Mouse (Mus musculus): ENCODE measurements at regions not wholly inside any gene's neighbourhood (a gene's known extent, or its start where the extent isn't known, plus 50 kb on each side); places are given as distances from the start of the nearest gene placed in this dataset.

- Histone ChIP-seq H3K27ac (ENCODE audit: low read depth, low read length) (no peak overlapping the region), H3K27me3 (replicated peaks; ENCODE audit: control insufficient read depth, insufficient read depth, low read length) (no peaks in the 10 kb centered on the region), H3K9me3 (replicated peaks; ENCODE audit: control insufficient read depth, low read length) (no peaks in the 10 kb centered on the region), H3K36me3 (ENCODE audit: control insufficient read depth, insufficient read depth, low read length) (no peaks in the 10 kb centered on the region), H3K9ac (ENCODE audit: low read length) (no peak overlapping the region), H3K4me1 (ENCODE audit: control insufficient read depth, insufficient read depth, low read length) (no peaks in the 10 kb centered on the region), H3K4me3 (ENCODE audit: low read depth, low read length) (no peak overlapping the region), H3K4me2 (ENCODE audit: low read length) (no peak overlapping the region)
- WGBS: 89% methylated on average over 1 of the region's 1 CpGs
- DNase-seq (ENCODE audit: low spot score): no peak
- ATAC-seq: no peak
These were observed 221.5 kb downstream of the Epha7 start for GRCm38 (mm10) chr4:29034406-29034805.

GRCm38 (mm10) chr4:29039993-29040392, 227.1 kb downstream of the Epha7 start:
- Histone ChIP-seq H3K27me3 (replicated peaks; ENCODE audit: control insufficient read depth, insufficient read depth, low read length) (no peaks in the 10 kb centered on the region), H3K9me3 (replicated peaks; ENCODE audit: control insufficient read depth, low read length) (no peaks in the 10 kb centered on the region), H3K4me1 (ENCODE audit: control insufficient read depth, insufficient read depth, low read length) (no peaks in the 10 kb centered on the region), H3K4me2 (ENCODE audit: low read length) (no peak overlapping the region), H3K4me3 (ENCODE audit: low read depth, low read length) (no peak overlapping the region), H3K9ac (ENCODE audit: low read length) (no peak overlapping the region), H3K36me3 (ENCODE audit: control insufficient read depth, insufficient read depth, low read length) (no peaks in the 10 kb centered on the region), H3K27ac (ENCODE audit: low read depth, low read length) (no peak overlapping the region)
- DNase-seq (ENCODE audit: low spot score) (peak; percentile 0), ATAC-seq (no peak)
- WGBS: 52% methylated on average over 1 of the region's 1 CpGs

- Histone ChIP-seq H3K27ac (ENCODE audit: low read depth, low read length) (no peak overlapping the region), H3K9me3 (replicated peaks; ENCODE audit: control insufficient read depth, low read length) (no peaks in the 10 kb centered on the region), H3K4me1 (ENCODE audit: control insufficient read depth, insufficient read depth, low read length) (peaks cover 5% of the 10 kb centered on the region; the same call in 1 of the 2 replicates), H3K4me2 (ENCODE audit: low read length) (no peak overlapping the region), H3K9ac (ENCODE audit: low read length) (no peak overlapping the region), H3K36me3 (ENCODE audit: control insufficient read depth, insufficient read depth, low read length) (no peaks in the 10 kb centered on the region), H3K27me3 (replicated peaks; ENCODE audit: control insufficient read depth, insufficient read depth, low read length) (no peaks in the 10 kb centered on the region), H3K4me3 (ENCODE audit: low read depth, low read length) (no peak overlapping the region)
- DNase-seq (ENCODE audit: low spot score) (peak; percentile 14), ATAC-seq (peak; percentile 54)
- 22% methylated on average over 12 of the region's 12 CpGs for WGBS
These were observed 256.0 kb downstream of the Epha7 start for GRCm38 (mm10) chr4:29068678-29069621.

- DNase-seq (ENCODE audit: low spot score) (no peak), ATAC-seq (no peak)
- Histone ChIP-seq H3K27me3 (replicated peaks; ENCODE audit: control insufficient read depth, insufficient read depth, low read length) (no peaks in the 10 kb centered on the region), H3K4me3 (ENCODE audit: low read depth, low read length) (no peak overlapping the region), H3K36me3 (ENCODE audit: control insufficient read depth, insufficient read depth, low read length) (no peaks in the 10 kb centered on the region), H3K9me3 (replicated peaks; ENCODE audit: control insufficient read depth, low read length) (no peaks in the 10 kb centered on the region), H3K9ac (ENCODE audit: low read length) (no peak overlapping the region), H3K4me2 (ENCODE audit: low read length) (no peak overlapping the region), H3K4me1 (ENCODE audit: control insufficient read depth, insufficient read depth, low read length) (no peaks in the 10 kb centered on the region), H3K27ac (ENCODE audit: low read depth, low read length) (no peak overlapping the region)
These were observed 261.3 kb downstream of the Epha7 start for GRCm38 (mm10) chr4:29074204-29074603.

- DNase-seq (ENCODE audit: low spot score) (peak; percentile 10), ATAC-seq (no peak)
- no peak overlapping the region for H3K4me3 ChIP-seq (ENCODE audit: low read depth, low read length)
- H3K36me3 ChIP-seq (ENCODE audit: control insufficient read depth, insufficient read depth, low read length): no peaks in the 10 kb centered on the region
- H3K9me3 ChIP-seq (replicated peaks; ENCODE audit: control insufficient read depth, low read length): no peaks in the 10 kb centered on the region
- H3K9ac ChIP-seq (ENCODE audit: low read length): no peak overlapping the region
- WGBS: 72% methylated on average over 3 of the region's 3 CpGs
- no peaks in the 10 kb centered on the region for H3K27me3 ChIP-seq (replicated peaks; ENCODE audit: control insufficient read depth, insufficient read depth, low read length)
- no peak overlapping the region for H3K27ac ChIP-seq (ENCODE audit: low read depth, low read length)
- H3K4me2 ChIP-seq (ENCODE audit: low read length): no peak overlapping the region
- no peaks in the 10 kb centered on the region for H3K4me1 ChIP-seq (ENCODE audit: control insufficient read depth, insufficient read depth, low read length)
These were observed 261.9 kb downstream of the Epha7 start for GRCm38 (mm10) chr4:29074851-29075250.

GRCm38 (mm10) chr4:29076683-29077082, 263.8 kb downstream of the Epha7 start:
- Histone ChIP-seq H3K4me3 (ENCODE audit: low read depth, low read length) (no peak overlapping the region), H3K27ac (ENCODE audit: low read depth, low read length) (no peak overlapping the region), H3K9ac (ENCODE audit: low read length) (no peak overlapping the region), H3K4me2 (ENCODE audit: low read length) (no peak overlapping the region), H3K9me3 (replicated peaks; ENCODE audit: control insufficient read depth, low read length) (no peaks in the 10 kb centered on the region), H3K27me3 (replicated peaks; ENCODE audit: control insufficient read depth, insufficient read depth, low read length) (no peaks in the 10 kb centered on the region), H3K4me1 (ENCODE audit: control insufficient read depth, insufficient read depth, low read length) (no peaks in the 10 kb centered on the region), H3K36me3 (ENCODE audit: control insufficient read depth, insufficient read depth, low read length) (no peaks in the 10 kb centered on the region)
- DNase-seq (ENCODE audit: low spot score): no peak
- WGBS: 91% methylated on average over 3 of the region's 3 CpGs
- ATAC-seq: no peak

GRCm38 (mm10) chr4:29078391-29078790, 265.5 kb downstream of the Epha7 start:
- Histone ChIP-seq H3K27ac (ENCODE audit: low read depth, low read length) (no peak overlapping the region), H3K9ac (ENCODE audit: low read length) (no peak overlapping the region), H3K27me3 (replicated peaks; ENCODE audit: control insufficient read depth, insufficient read depth, low read length) (no peaks in the 10 kb centered on the region), H3K9me3 (replicated peaks; ENCODE audit: control insufficient read depth, low read length) (no peaks in the 10 kb centered on the region), H3K4me3 (ENCODE audit: low read depth, low read length) (no peak overlapping the region), H3K4me1 (ENCODE audit: control insufficient read depth, insufficient read depth, low read length) (no peaks in the 10 kb centered on the region), H3K4me2 (ENCODE audit: low read length) (no peak overlapping the region), H3K36me3 (ENCODE audit: control insufficient read depth, insufficient read depth, low read length) (no peaks in the 10 kb centered on the region)
- ATAC-seq (no peak), DNase-seq (ENCODE audit: low spot score) (no peak)
- WGBS: 98% methylated on average over 3 of the region's 3 CpGs

GRCm38 (mm10) chr4:29083545-29084290, 270.8 kb downstream of the Epha7 start:
- H3K4me2 ChIP-seq (ENCODE audit: low read length): no peak overlapping the region
- H3K27me3 ChIP-seq (replicated peaks; ENCODE audit: control insufficient read depth, insufficient read depth, low read length): no peaks in the 10 kb centered on the region
- no peaks in the 10 kb centered on the region for H3K36me3 ChIP-seq (ENCODE audit: control insufficient read depth, insufficient read depth, low read length)
- H3K9me3 ChIP-seq (replicated peaks; ENCODE audit: control insufficient read depth, low read length): no peaks in the 10 kb centered on the region
- H3K4me3 ChIP-seq (ENCODE audit: low read depth, low read length): no peak overlapping the region
- DNase-seq (ENCODE audit: low spot score): peak; percentile 62
- H3K9ac ChIP-seq (ENCODE audit: low read length): no peak overlapping the region
- peak; percentile 71 for ATAC-seq
- 67% methylated on average over 5 of the region's 5 CpGs for WGBS
- no peak overlapping the region for H3K27ac ChIP-seq (ENCODE audit: low read depth, low read length)
- H3K4me1 ChIP-seq (ENCODE audit: control insufficient read depth, insufficient read depth, low read length): no peaks in the 10 kb centered on the region

GRCm38 (mm10) chr4:29090949-29091348, 278.0 kb downstream of the Epha7 start:
- ATAC-seq: no peak
- no peak overlapping the region for H3K4me2 ChIP-seq (ENCODE audit: low read length)
- H3K27ac ChIP-seq (ENCODE audit: low read depth, low read length): no peak overlapping the region
- H3K36me3 ChIP-seq (ENCODE audit: control insufficient read depth, insufficient read depth, low read length): no peaks in the 10 kb centered on the region
- H3K4me1 ChIP-seq (ENCODE audit: control insufficient read depth, insufficient read depth, low read length): no peaks in the 10 kb centered on the region
- DNase-seq (ENCODE audit: low spot score): no peak
- H3K9me3 ChIP-seq (replicated peaks; ENCODE audit: control insufficient read depth, low read length): no peaks in the 10 kb centered on the region
- H3K27me3 ChIP-seq (replicated peaks; ENCODE audit: control insufficient read depth, insufficient read depth, low read length): no peaks in the 10 kb centered on the region
- no peak overlapping the region for H3K4me3 ChIP-seq (ENCODE audit: low read depth, low read length)
- H3K9ac ChIP-seq (ENCODE audit: low read length): no peak overlapping the region
- 43% methylated on average over 4 of the region's 4 CpGs for WGBS

All from forebrain, embryonic 14.5 days (tissue).